Mouse (Mus musculus): ENCODE measurements around the gene Lad1.

The Lad1 gene

DNA sequence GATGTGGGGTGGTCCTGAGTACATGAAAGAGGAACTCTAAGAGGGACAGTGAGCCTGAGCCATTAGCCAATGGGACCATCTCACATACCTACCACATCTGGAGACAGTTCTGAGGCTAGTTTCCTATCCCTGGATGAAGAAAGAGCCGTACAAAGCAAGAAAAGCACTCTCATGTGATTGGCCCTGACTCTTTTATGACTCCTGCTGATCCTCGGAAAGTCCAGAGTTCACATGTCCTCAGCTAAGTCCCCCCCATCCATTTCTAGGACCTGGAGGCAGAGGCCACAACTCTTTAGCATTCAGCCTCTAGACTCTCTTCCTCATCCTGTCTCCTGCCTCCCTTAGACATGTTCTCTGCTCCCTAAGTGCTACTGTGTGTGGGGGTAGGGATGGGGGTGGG, 58.9 kb downstream of the Lad1 start:
- no peak for DNase-seq (ENCODE audit: low read depth)

DNA sequence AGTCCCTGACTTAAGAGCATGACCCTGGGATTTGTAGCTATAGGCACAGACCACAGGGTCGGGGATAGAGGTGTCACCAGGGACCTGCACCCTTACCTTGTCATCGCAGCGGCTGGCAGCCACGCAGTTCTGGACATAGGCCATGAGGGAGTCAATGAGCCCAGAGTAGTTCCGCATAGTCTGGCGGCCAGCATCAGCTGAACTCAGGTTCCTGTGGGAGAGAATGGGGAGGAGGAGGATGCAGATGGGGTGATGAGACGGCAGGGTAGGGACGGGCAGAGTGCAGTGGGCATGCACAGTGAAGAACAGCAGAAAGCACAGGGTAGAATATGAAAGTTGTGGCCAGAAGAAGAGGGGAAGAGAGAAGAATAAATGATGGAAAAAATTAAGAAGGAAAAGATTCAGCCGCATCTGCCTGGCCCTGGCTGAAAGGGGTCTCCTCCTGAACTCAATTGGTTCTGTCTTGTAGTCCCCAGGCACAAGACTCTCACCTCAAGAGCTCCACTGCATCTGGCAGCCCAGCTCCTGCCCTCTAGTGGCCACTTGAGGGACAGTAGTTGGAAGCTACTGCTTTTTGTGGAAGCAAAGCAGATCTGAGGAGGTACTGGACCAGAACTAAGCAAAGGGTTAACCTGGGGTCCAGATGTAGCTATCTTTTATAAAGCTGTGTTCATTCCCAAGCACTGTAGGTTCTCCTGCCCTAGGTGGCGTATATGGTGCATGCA, 64.1 kb downstream of the Lad1 start:
- DNase-seq (ENCODE audit: low read depth), result peak; percentile 63
